In the genomic region with DNA sequence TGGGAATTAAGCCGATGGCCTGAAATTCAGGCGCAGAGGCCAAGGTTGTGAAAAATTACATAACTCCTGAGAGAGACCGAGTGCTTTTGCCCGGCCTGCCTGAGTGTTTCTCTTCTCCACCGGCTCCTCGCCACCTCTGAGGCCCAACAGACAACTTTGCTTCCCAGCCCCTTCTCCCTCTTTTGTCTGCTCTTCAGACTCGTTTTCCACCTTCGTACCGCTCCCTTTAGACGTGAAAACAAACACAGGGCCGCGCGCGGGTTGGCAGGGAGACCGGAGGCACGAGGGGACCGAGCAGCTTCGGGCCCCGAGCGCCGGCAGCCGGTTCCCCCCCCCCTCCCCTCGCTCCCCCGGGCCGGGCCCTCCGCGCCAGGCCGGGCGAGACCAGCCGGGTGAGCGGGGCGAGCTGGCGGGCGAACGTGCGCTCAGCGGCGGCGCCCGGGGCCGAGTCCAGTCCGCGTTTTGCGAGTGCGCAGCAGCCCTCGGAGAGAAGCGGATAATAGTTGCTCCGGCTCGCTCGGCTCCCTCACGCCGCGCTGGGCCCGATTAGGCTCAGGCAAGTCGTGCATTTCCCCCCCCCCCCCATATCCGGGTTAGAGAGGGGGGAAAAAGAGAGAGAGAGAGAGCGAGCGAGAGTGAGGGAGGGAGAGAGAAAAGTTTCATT, we compare ENCODE assay signal across 8 mouse cellular contexts. TPM values are rescaled to one million over a fixed set of nuclear protein-coding genes. Genes with fewer than 3 reads are reported as not detected.
DNase-seq lines count a peak whose midpoint lies in the region; ATAC-seq and TF ChIP-seq lines count a peak whose summit lies in the region.

A gene (plus strand): TSS at position 493 of the 664 bp plus-strand sequence.

- peak within 1 kb of the TSS; percentile 98 for H3K4me3 ChIP-seq in embryonic facial prominence, embryonic 11.5 days (ENCODE audit: low read depth, low read length)
- peak within 1 kb of the TSS; percentile 93 for H3K4me3 ChIP-seq in limb, embryonic 14.5 days (replicated peaks; ENCODE audit: low read length)
- H3K4me3 ChIP-seq in midbrain, embryonic 15.5 days = peak within 1 kb of the TSS; percentile 69
- peak within 1 kb of the TSS; percentile 77 for H3K4me3 ChIP-seq in spleen, adult 2 months (ENCODE audit: extremely low read depth, insufficient read depth, insufficient read length)

- under 1% methylated on average over 50 of the region's 58 CpGs for WGBS in embryonic facial prominence, embryonic 11.5 days
- under 1% methylated on average over 36 of the region's 58 CpGs for WGBS in limb, embryonic 14.5 days
- WGBS in midbrain, embryonic 15.5 days = under 1% methylated on average over 44 of the region's 58 CpGs
- 1% methylated on average over 55 of the region's 58 CpGs for WGBS in spleen, adult 2 months

- H3K36me3 ChIP-seq in embryonic facial prominence, embryonic 11.5 days (replicated peaks; ENCODE audit: control insufficient read depth, insufficient read depth, low read depth, low read length) = no peaks in the 10 kb centered on the region
- H3K36me3 ChIP-seq in limb, embryonic 14.5 days (ENCODE audit: control insufficient read depth, insufficient read depth, low read length) = no peaks in the 10 kb centered on the region
- no peaks in the 10 kb centered on the region for H3K36me3 ChIP-seq in midbrain, embryonic 15.5 days (replicated peaks)
- H3K36me3 ChIP-seq in spleen, adult 2 months (ENCODE audit: control insufficient read depth, insufficient read depth, low read length) = no peaks in the 10 kb centered on the region

- no peaks in the 10 kb centered on the region for H3K27me3 ChIP-seq in embryonic facial prominence, embryonic 11.5 days (ENCODE audit: control insufficient read depth, insufficient read depth, low read length)
- H3K27me3 ChIP-seq in limb, embryonic 14.5 days (ENCODE audit: control insufficient read depth, insufficient read depth, low read length) = no peaks in the 10 kb centered on the region
- H3K27me3 ChIP-seq in midbrain, embryonic 15.5 days (replicated peaks) = no peaks in the 10 kb centered on the region
- peaks cover 2% of the 10 kb centered on the region; the same call in 1 of the 2 replicates for H3K27me3 ChIP-seq in spleen, adult 2 months (ENCODE audit: control insufficient read depth, insufficient read depth, low read length)

- no peak for TF ChIP-seq POLR2A in limb, embryonic 14.5 days (IDR thresholded peaks at IDR 0.05; ENCODE audit: borderline replicate concordance, extremely low read depth, insufficient read depth, insufficient read length)
- peak; percentile 66 for TF ChIP-seq POLR2A in spleen, adult 2 months (IDR thresholded peaks at IDR 0.05; ENCODE audit: low read depth, low read length)

- DNase-seq in 3134 (ENCODE audit: extremely low read depth, insufficient read length, low spot score) = peak; percentile 81
- DNase-seq in adrenal gland, postnatal 10 days = peak; percentile 87
- DNase-seq in embryonic facial prominence, embryonic 11.5 days (ENCODE audit: low spot score) = peak; percentile 92
- DNase-seq in heart, adult 11 months = peak; percentile 98
- peak; percentile 78 for DNase-seq in kidney, adult 11 months
- DNase-seq in limb, embryonic 14.5 days (ENCODE audit: low spot score) = peak; percentile 84
- peak; percentile 80 to 86 for DNase-seq in spleen, adult 2 months (ENCODE audit: low read depth in 1 of 2, low spot score in 2 of 2)

- no peaks in the 10 kb centered on the region for H3K4me1 ChIP-seq in embryonic facial prominence, embryonic 11.5 days (ENCODE audit: control insufficient read depth, insufficient read depth, low read length)
- H3K4me1 ChIP-seq in limb, embryonic 14.5 days (ENCODE audit: control insufficient read depth, insufficient read depth, low read length) = peaks cover 14% of the 10 kb centered on the region
- peaks cover 24% of the 10 kb centered on the region for H3K4me1 ChIP-seq in midbrain, embryonic 15.5 days
- H3K4me1 ChIP-seq in spleen, adult 2 months (ENCODE audit: control insufficient read depth, insufficient read depth, insufficient read length) = no peaks in the 10 kb centered on the region; the same call in none of the 2 replicates

- H3K9ac ChIP-seq in embryonic facial prominence, embryonic 11.5 days (replicated peaks; ENCODE audit: low read length) = peak within 1 kb of the TSS; percentile 100
- peak within 1 kb of the TSS; percentile 100 for H3K9ac ChIP-seq in limb, embryonic 14.5 days (ENCODE audit: low read depth, low read length, severe bottlenecking)
- peak within 1 kb of the TSS; percentile 99 for H3K9ac ChIP-seq in midbrain, embryonic 15.5 days

- ATAC-seq in embryonic facial prominence, embryonic 11.5 days (replicated peaks; ENCODE audit: insufficient number of reproducible peaks, low FRiP score, low TSS enrichment, low read depth) = peak; percentile 59
- peak; percentile 76 for ATAC-seq in limb, embryonic 14.5 days (ENCODE audit: low FRiP score, low read depth)
- ATAC-seq in midbrain, embryonic 15.5 days (replicated peaks) = peak; percentile 76

- no peaks in the 10 kb centered on the region for H3K9me3 ChIP-seq in embryonic facial prominence, embryonic 11.5 days (replicated peaks; ENCODE audit: control insufficient read depth, low read length)
- H3K9me3 ChIP-seq in limb, embryonic 14.5 days (ENCODE audit: control insufficient read depth, low read length) = no peaks in the 10 kb centered on the region
- H3K9me3 ChIP-seq in midbrain, embryonic 15.5 days = no peaks in the 10 kb centered on the region

- H3K4me2 ChIP-seq in embryonic facial prominence, embryonic 11.5 days (ENCODE audit: low read depth, low read length) = peak within 1 kb of the TSS; percentile 61
- peak within 1 kb of the TSS; percentile 71 for H3K4me2 ChIP-seq in limb, embryonic 14.5 days (replicated peaks; ENCODE audit: low read depth, low read length, severe bottlenecking)
- H3K4me2 ChIP-seq in midbrain, embryonic 15.5 days = peak within 1 kb of the TSS; percentile 73

- peak within 1 kb of the TSS; percentile 100 for H3K27ac ChIP-seq in embryonic facial prominence, embryonic 11.5 days (replicated peaks; ENCODE audit: low read depth, low read length)
- peak within 1 kb of the TSS; percentile 98 for H3K27ac ChIP-seq in limb, embryonic 14.5 days (replicated peaks; ENCODE audit: low read depth, low read length)
- peak within 1 kb of the TSS; percentile 100 for H3K27ac ChIP-seq in midbrain, embryonic 15.5 days
- peak within 1 kb of the TSS; percentile 99 for H3K27ac ChIP-seq in spleen, adult 2 months (ENCODE audit: insufficient read depth, low read length)

- no peak for TF ChIP-seq CTCF in spleen, adult 2 months (IDR thresholded peaks at IDR 0.05; ENCODE audit: extremely low read depth, insufficient read depth, insufficient read length, insufficient replicate concordance)

RNA-seq across cellular contexts. Expression of the gene that starts here (rescaled TPM):
- total RNA-seq in adrenal gland, postnatal 10 days (2021) = 10 to 100 TPM; 56.1 to 75.4 TPM
- 12.5 and 12.9 TPM in 2 replicates for polyA plus RNA-seq in embryonic facial prominence, embryonic 11.5 days (2014; fragmentation: Nextera tagmentation; extraction: Ambion mirVana)
- polyA plus RNA-seq in limb, embryonic 14.5 days (2012; rRNA removed) = 20.5 and 26.1 TPM in 2 replicates
- polyA plus RNA-seq in limb, embryonic 14.5 days (2014; fragmentation: Nextera tagmentation; extraction: Ambion mirVana) = 14.7 and 16.4 TPM in 2 replicates
- 14.4 and 16.5 TPM in 2 replicates for polyA plus RNA-seq in midbrain, embryonic 15.5 days (2015; fragmentation: Nextera tagmentation; extraction: Ambion mirVana)
- polyA plus RNA-seq in spleen, adult 2 months (2012; rRNA removed) = 53.5 and 78.8 TPM in 2 replicates

Comparison
In these comparisons a context has a peak if more than half of its experiments do, and no peak if none do; other contexts are left out.
1. Peak in every context shown above with its lines: DNase-seq, ATAC-seq, H3K4me3 ChIP-seq and H3K27ac ChIP-seq.